Mouse (Mus musculus) urinary bladder, adult 18-20 months (tissue): ENCODE measurements at regions not wholly inside any gene's neighbourhood (a gene's known extent, or its start where the extent isn't known, plus 50 kb on each side); places are given as distances from the start of the nearest gene placed in this dataset.

ENCODE experiments used
- DNase-seq, 2 experiments: peaks; one replicate each; pipeline ENCODE4 v3.0.0; 2022; ENCODE audit warnings: low spot score in 2 of 2, mixed read lengths in 2 of 2

- DNase-seq: no peak
Observed at GRCm38 (mm10) chr8:115428528-115429290, 278.9 kb downstream of the Maf start.

GRCm38 (mm10) chr8:115428022-115428421 lies 279.6 kb downstream of the Maf start:
- DNase-seq: no peak

DNA sequence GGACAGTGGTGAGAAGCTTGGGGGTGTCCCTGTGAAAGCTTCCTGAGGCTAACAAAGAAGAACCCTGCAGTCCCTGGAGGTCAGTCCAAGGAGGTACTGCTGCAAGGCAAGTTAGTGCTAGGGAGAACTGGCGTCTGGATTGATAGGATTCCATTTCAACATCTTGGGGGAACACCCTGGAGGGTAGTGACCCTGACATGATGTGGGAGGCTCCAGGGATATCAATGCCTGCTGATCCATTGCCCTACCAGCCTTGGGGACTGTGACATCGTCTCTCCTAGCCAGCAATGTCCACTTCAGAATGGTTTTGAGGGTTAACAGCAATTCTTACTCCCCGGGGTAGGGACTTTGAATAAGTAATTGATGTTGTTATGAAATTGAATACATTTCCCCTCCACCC lies 280.1 kb downstream of the Maf start:
- no peak for DNase-seq

- no peak for DNase-seq
Observed at GRCm38 (mm10) chr8:115426543-115426942, 281.1 kb downstream of the Maf start.

DNA sequence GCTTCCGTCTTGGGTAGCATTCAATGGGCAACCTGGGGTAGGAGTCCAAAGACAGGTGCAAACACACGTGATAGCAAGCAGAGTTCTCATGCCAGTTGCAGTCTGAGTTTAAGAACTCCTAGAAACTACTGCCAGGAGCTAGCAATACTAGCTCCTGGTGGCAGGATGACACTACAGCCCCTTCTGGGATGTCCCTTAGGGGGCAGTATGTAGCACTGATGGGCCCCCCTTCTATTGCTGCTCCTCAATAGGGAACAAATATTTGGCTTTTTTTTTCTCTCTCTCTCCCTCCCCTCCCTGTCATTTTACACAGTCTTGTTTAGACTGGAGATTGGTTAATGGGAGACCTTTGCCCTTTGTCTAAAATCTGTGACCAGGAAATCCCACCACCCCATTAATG lies 282.2 kb downstream of the Maf start:
- no peak for DNase-seq

- DNase-seq: no peak
Observed at GRCm38 (mm10) chr8:115423682-115424081, 283.9 kb downstream of the Maf start.

DNA sequence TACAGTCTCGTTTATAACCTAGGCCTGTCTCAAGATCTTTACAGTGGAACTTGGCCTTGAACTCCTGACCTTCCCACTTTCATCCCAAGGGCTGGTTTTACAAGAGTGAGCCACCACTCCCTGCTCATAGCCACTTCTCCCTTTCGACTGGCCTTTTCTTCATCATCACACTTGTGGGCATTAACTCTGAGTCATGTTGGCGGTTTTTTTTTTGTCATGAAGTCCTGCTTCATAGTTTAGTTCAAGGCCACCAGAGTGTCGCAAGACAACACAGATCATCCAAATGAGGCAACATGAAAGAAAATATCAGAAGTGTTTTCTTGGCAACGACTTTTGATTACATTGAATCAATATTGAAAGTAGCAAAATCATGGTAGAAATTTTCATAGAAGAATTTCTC lies 284.5 kb downstream of the Maf start:
- no peak for DNase-seq

DNA sequence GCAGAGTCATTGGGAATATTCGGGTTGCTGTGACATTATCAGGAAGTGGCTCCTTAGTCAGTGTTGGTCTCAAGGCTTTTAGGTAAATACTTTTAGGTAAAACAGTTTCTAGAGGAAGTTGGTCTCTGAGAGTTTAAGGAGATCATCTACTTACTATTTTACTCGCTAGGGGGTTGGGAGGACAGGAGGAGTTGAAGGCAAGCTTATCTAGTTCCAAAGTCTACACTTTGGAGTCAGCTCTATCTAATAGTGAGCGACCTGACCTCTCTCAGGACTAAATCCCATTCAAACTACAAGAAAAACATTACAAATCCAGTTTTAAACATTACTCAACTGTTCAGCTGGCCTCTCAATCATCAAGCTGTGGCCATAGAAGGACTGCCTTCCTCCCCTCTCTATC lies 287.1 kb downstream of the Maf start:
- DNase-seq: no peak

DNA sequence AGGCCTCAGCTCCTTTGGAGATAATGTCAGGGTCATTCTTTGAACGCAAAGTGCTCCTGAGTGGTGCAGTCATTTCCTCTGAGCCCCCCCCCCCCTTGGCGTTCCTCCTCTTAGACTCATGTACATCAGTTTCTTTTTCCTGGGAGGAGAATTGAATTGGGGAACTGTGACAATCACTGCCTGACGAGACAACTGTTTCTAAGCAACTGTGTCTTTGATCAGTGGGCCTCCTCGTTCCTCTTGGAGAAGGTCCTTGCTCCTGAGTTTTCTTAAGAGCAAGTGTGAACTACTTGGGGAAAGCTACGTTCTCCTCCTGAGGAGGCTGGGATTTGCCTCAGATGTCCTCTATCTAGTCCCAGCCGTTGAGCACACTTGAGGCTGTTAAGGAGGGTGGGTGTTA lies 287.5 kb downstream of the Maf start:
- no peak for DNase-seq

GRCm38 (mm10) chr8:115418056-115418455 lies 289.5 kb downstream of the Maf start:
- no peak for DNase-seq

DNA sequence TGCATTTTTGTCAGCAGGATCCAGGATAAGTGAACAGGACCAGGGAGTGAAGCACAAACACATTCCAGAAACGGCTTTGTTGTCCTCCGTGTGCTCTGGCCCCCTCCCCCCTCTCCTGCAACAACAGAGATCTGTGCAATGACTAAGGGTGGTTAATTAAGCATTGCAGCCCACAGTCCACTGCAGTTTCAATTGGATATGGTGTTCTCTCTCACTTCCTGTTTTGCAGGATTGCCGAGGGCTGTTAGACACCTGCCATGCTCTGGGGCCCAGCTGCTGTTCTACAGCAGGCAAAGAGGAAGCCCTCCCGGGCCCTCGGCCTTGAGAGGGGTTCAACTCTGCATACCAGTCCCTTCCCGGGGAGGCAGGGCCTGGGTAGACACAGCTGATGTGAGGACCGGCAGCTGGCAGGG lies 293.5 kb downstream of the Maf start:
- peak in 1 of 2 experiments; percentile 2 for DNase-seq

DNA sequence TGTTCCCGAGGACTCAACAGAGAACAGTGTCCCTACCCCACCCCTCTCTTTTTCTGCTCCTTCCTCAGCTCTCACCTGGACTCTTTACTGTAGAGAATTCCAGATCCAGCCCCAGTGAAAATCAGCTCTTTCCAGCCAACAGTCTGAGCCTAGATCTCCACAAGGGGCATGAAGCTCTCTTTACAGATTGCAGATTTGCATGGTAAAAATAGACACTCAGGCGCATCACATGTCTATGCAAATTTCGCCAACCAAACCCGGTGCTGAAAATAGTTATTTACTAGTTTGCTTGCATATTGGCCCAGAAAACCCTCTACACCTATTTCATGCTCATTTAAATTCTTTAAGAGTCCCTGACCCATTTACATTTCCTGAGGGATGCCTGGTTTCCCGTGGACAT lies 295.8 kb downstream of the Maf start:
- no peak for DNase-seq

GRCm38 (mm10) chr8:115411061-115411460 lies 296.5 kb downstream of the Maf start:
- DNase-seq: no peak

GRCm38 (mm10) chr8:115410191-115410590 lies 297.4 kb downstream of the Maf start:
- no peak for DNase-seq

- no peak for DNase-seq
Observed at GRCm38 (mm10) chr8:115407535-115407934, 300.1 kb downstream of the Maf start.

DNA sequence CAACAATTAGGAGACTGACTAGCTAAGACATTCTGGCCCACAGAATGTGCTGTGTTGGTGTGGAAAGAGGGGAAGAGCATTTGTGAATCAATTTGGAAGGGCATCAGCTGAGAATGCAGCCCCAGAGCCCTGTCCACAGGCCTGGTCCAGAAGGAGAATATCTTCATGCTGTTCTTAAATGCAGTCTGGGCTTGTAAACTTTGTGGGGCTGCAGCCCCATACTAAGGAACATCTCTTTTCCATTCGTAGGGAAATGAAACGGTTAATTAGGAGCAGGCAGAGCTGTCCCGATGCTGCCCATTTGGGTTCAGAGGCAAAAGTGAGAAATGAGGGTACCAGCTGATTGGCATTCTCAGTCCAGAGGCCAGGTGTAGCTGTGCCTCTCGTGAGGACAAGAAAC lies 304.0 kb downstream of the Maf start:
- DNase-seq: no peak

- no peak for DNase-seq
Observed at GRCm38 (mm10) chr8:115402471-115403197, 305.0 kb downstream of the Maf start.
